Mouse (Mus musculus) liver, embryonic 13.5 days (tissue): Measurements from ENCODE around the gene Hbb-bt. TPM values are rescaled to one million over a fixed set of nuclear protein-coding genes. Genes with fewer than 3 reads are reported as not detected.
A peak's percentile ranks its signal among the peaks of the same experiment; 100 is the strongest.
"Not testable (repeated sequence)": the region's sequence is repeated elsewhere in the genome, so short reads cannot be mapped to it uniquely, and the experiment has no call there.

Experiments
- ATAC-seq: fragments of 200-750 bp; cut with Nextera tagmentation; 2 replicates; pipeline ENCODE4 v1.8.0; 2017; ENCODE audit warnings: low read depth, mild to moderate bottlenecking, moderate number of reproducible peaks, moderate library complexity
- DNase-seq: peaks from one replicate; pipeline ENCODE4 v3.0.0; 2022
- H3K27ac ChIP-seq: fragments of 300-500 bp; sonication (generic); 2 replicates; pipeline ENCODE4 v1.5.1; 2015; ENCODE audit warnings: moderate library complexity, mild to moderate bottlenecking, inconsistent platforms
- H3K27me3 ChIP-seq: fragments of 300-500 bp; sonication (generic); 2 replicates; pipeline ENCODE4 v1.6.1; 2015; ENCODE audit warnings: mild to moderate bottlenecking, inconsistent platforms
- H3K36me3 ChIP-seq: fragments of 300-500 bp; sonication (generic); 2 replicates; pipeline ENCODE4 v1.6.1; 2015; ENCODE audit warnings: mild to moderate bottlenecking, inconsistent platforms
- H3K4me1 ChIP-seq: fragments of 300-500 bp; sonication (generic); replicated peaks from 2 replicates; pipeline ENCODE4 v1.6.1; 2015; ENCODE audit warnings: inconsistent platforms
- H3K4me2 ChIP-seq: fragments of 300-500 bp; sonication (generic); 2 replicates; pipeline ENCODE4 v1.6.1; 2015; ENCODE audit warnings: inconsistent platforms, mild to moderate bottlenecking, moderate library complexity
- H3K4me3 ChIP-seq: fragments of 300-500 bp; sonication (generic); replicated peaks from 2 replicates; pipeline ENCODE4 v1.5.1; 2015; ENCODE audit warnings: mild to moderate bottlenecking, inconsistent platforms
- H3K9ac ChIP-seq: fragments of 300-500 bp; sonication (generic); 2 replicates; pipeline ENCODE4 v1.6.1; 2015; ENCODE audit warnings: mild to moderate bottlenecking, inconsistent platforms
- H3K9me3 ChIP-seq: fragments of 300-500 bp; sonication (generic); replicated peaks from 2 replicates; pipeline ENCODE4 v1.6.1; 2016; ENCODE audit warnings: inconsistent platforms
- WGBS: fragments of 180-500 bp; shearing (Covaris S2); methylation state at CpG from one replicate; pipeline ENCODE4 v1.1.7; 2015; ENCODE audit not compliant: insufficient replicate concordance; 5-methylcytosine and 5-hydroxymethylcytosine counted together
- polyA plus RNA-seq: library from polyadenylated mRNA; unstranded; fragments of >200 nt; fragmentation: Nextera tagmentation; extraction: Ambion mirVana; gene quantifications from 2 replicates; pipeline ENCODE4 v1.2.1, GENCODE M21; 2015

The Hbb-bt gene
- 49,070 and 53,102 TPM in 2 replicates for polyA plus RNA-seq

- Histone ChIP-seq H3K4me1 (peaks cover 26% of the 10 kb centered on the region), H3K4me2 (peak within 1 kb of the TSS; percentile 69), H3K36me3 (no peaks in the 10 kb centered on the region), H3K27ac (peak within 1 kb of the TSS; percentile 97), H3K27me3 (no peaks in the 10 kb centered on the region), H3K9ac (peak within 1 kb of the TSS; percentile 77), H3K9me3 (no peaks in the 10 kb centered on the region), H3K4me3 (peak within 1 kb of the TSS; percentile 60)
- ATAC-seq, result peak; percentile 83
- WGBS, result 42% methylated on average over 3 of the region's 3 CpGs
- no peak for DNase-seq
Observed at GRCm38 (mm10) chr7:103813766-103814165, at the start of gene Hbb-bt. Hbb-bt (minus strand) TSS chr7:103813996.

GRCm38 (mm10) chr7:103861531-103861930, 47.7 kb upstream of the Hbb-bt start:
- Histone ChIP-seq H3K4me1 (peaks cover 72% of the 10 kb centered on the region), H3K9ac (peak overlapping the region; percentile 75)

DNA sequence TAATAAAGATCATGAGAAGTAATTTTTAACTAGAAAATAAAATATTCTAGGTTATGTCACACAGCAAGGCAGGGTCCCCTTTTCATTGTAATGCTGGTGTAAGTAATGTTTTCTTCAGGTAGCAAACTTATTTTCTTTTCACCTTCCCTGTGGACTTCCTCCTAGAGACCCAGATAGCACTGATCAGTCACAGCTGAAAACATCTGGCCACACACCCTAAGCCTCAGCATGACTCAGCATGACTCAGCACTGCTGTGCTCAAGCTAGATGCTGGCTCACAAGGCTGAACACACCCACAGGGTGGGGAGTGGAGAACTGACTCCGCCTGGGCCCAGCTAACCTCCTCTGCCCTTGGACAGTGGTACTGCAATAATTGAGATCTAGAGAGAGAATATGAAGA, 47.1 kb upstream of the Hbb-bt start:
- Histone ChIP-seq H3K4me2 (0 out of 2 replicates have a peak overlapping the region, but pooled peaks have one; percentile 38), H3K36me3 (no peaks in the 10 kb centered on the region), H3K27me3 (no peaks in the 10 kb centered on the region), H3K4me3 (no peak overlapping the region), H3K4me1 (peaks cover 66% of the 10 kb centered on the region), H3K9me3 (no peaks in the 10 kb centered on the region), H3K9ac (peak overlapping the region; percentile 75), H3K27ac (peak overlapping the region; percentile 98)
- WGBS, result 6% methylated on average over 1 of the region's 1 CpGs
- ATAC-seq (peak; percentile 82), DNase-seq (peak; percentile 95)

More at GRCm38 (mm10) chr7:103861531-103861930, 47.7 kb upstream of the Hbb-bt start:
- no peaks in the 10 kb centered on the region for H3K9me3 ChIP-seq
- no peaks in the 10 kb centered on the region for H3K36me3 ChIP-seq
- no peak for ATAC-seq
- H3K27ac ChIP-seq, result peak overlapping the region; percentile 98
- 41% methylated on average over 3 of the region's 3 CpGs for WGBS
- no peak for DNase-seq
- H3K27me3 ChIP-seq, result no peaks in the 10 kb centered on the region
- no peak overlapping the region for H3K4me3 ChIP-seq
- H3K4me2 ChIP-seq, result peak overlapping the region; percentile 38; the same call in 1 of the 2 replicates

GRCm38 (mm10) chr7:103859076-103859475, 45.3 kb upstream of the Hbb-bt start:
- H3K27ac ChIP-seq, result peak overlapping the region; percentile 98
- H3K4me2 ChIP-seq, result peak overlapping the region; percentile 46
- ATAC-seq, result peak; percentile 92
- peak; percentile 74 for DNase-seq
- H3K9ac ChIP-seq, result peak overlapping the region; percentile 72
- 10% methylated on average over 2 of the region's 2 CpGs for WGBS
- H3K9me3 ChIP-seq, result no peaks in the 10 kb centered on the region
- peak overlapping the region; percentile 24; the same call in 1 of the 2 replicates for H3K4me3 ChIP-seq
- H3K4me1 ChIP-seq, result peaks cover 67% of the 10 kb centered on the region
- H3K36me3 ChIP-seq, result no peaks in the 10 kb centered on the region
- H3K27me3 ChIP-seq, result no peaks in the 10 kb centered on the region

GRCm38 (mm10) chr7:103854669-103855068, 40.9 kb upstream of the Hbb-bt start:
- no peak overlapping the region for H3K4me2 ChIP-seq
- peak overlapping the region; percentile 78 for H3K27ac ChIP-seq
- no peaks in the 10 kb centered on the region for H3K36me3 ChIP-seq
- ATAC-seq (peak; percentile 31), DNase-seq (no peak)
- no peaks in the 10 kb centered on the region for H3K27me3 ChIP-seq
- no peak overlapping the region for H3K4me3 ChIP-seq
- peak overlapping the region; percentile 49 for H3K9ac ChIP-seq
- no peaks in the 10 kb centered on the region for H3K9me3 ChIP-seq
- peaks cover 60% of the 10 kb centered on the region for H3K4me1 ChIP-seq
- WGBS, result 41% methylated on average over 1 of the region's 1 CpGs

- no peaks in the 10 kb centered on the region for H3K36me3 ChIP-seq
- H3K27me3 ChIP-seq, result no peaks in the 10 kb centered on the region
- 46% methylated on average over 2 of the region's 2 CpGs for WGBS
- peaks cover 64% of the 10 kb centered on the region for H3K4me1 ChIP-seq
- no peak within 1 kb of the TSS for H3K4me2 ChIP-seq
- H3K9ac ChIP-seq, result peak within 1 kb of the TSS; percentile 23; the same call in 1 of the 2 replicates
- ATAC-seq (peak; percentile 13; the same call in 1 of the 2 replicates), DNase-seq (peak; percentile 39)
- peak within 1 kb of the TSS; percentile 78 for H3K27ac ChIP-seq
- H3K4me3 ChIP-seq, result no peak within 1 kb of the TSS
- H3K9me3 ChIP-seq, result no peaks in the 10 kb centered on the region
Observed at GRCm38 (mm10) chr7:103853090-103853489, 39.3 kb upstream of the Hbb-bt start, which contains the start of gene Hbb-y. Hbb-y (minus strand) TSS chr7:103853216.

- H3K27ac ChIP-seq, result peak overlapping the region; percentile 84
- peak overlapping the region; percentile 27 for H3K4me2 ChIP-seq
Observed at GRCm38 (mm10) chr7:103844525-103845325, 30.9 kb upstream of the Hbb-bt start.

DNA sequence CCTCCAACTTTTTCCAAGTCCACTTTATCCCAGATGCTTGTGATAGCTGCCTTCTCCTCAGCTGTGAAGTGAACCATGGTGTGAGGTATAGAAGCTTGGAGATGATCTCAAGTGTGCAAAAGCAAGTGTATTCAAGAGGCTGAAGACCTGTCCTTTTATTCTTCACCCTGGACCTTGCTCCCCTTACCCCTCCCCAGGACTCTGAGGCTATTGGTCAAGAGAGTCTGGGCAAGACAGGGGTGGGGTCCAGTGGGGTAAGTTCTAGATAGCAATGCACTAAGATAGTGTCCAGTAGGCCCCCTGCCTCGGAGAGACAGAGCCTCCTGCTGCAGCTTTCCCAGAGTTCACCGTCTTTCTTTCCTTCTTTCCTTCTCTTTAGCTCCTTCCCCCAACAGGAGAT, 29.2 kb upstream of the Hbb-bt start, which contains the start of gene Hbb-bh1:
TSS of gene Hbb-bh1 (minus strand) at position 131 of the 400 bp plus-strand sequence.
- Histone ChIP-seq H3K4me3 (no peak within 1 kb of the TSS), H3K4me2 (peak within 1 kb of the TSS; percentile 6; the same call in 1 of the 2 replicates), H3K27ac (peak within 1 kb of the TSS; percentile 76), H3K9me3 (no peaks in the 10 kb centered on the region), H3K27me3 (no peaks in the 10 kb centered on the region), H3K36me3 (no peaks in the 10 kb centered on the region), H3K9ac (peak within 1 kb of the TSS; percentile 59), H3K4me1 (peaks cover 52% of the 10 kb centered on the region)
- 55% methylated on average over 2 of the region's 2 CpGs for WGBS
- DNase-seq (no peak), ATAC-seq (no peak)

More at GRCm38 (mm10) chr7:103844525-103845325, 30.9 kb upstream of the Hbb-bt start:
- Histone ChIP-seq H3K9ac (peak overlapping the region; percentile 45), H3K9me3 (no peaks in the 10 kb centered on the region), H3K4me1 (peaks cover 67% of the 10 kb centered on the region), H3K27me3 (no peaks in the 10 kb centered on the region), H3K36me3 (no peaks in the 10 kb centered on the region), H3K4me3 (no peak overlapping the region)
- peak; percentile 84 for ATAC-seq
- DNase-seq, result peak; percentile 52
- WGBS, result 29% methylated on average over 2 of the region's 2 CpGs

DNA sequence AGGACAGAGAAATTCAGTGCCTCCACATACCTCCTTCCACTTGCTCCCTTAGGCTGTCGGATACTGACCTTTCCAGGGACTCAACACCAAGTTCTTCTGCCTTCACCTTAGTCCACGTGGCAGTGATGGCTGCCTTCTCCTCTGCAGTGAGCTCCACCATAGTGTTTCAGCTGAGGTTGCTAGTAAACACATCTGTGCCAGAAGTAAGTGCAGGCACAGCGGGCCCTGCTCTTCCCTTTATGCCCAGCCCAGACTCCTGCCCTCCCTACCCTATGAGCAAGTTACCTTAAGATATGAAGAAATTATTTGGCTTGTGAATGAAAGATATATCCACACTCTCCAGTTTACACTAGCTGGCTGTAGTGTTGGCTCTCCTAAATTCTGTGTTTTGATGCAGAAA, 26.5 kb upstream of the Hbb-bt start, which contains the start of gene Hbb-bh2:
TSS of gene Hbb-bh2 (minus strand) at position 253 of the 400 bp plus-strand sequence.
- H3K27me3 ChIP-seq, result no peaks in the 10 kb centered on the region
- peak; percentile 21; the same call in 1 of the 2 replicates for ATAC-seq
- H3K27ac ChIP-seq, result peak within 1 kb of the TSS; percentile 79
- WGBS, result 69% methylated on average over 3 of the region's 3 CpGs
- H3K4me1 ChIP-seq, result peaks cover 49% of the 10 kb centered on the region
- no peak for DNase-seq
- no peaks in the 10 kb centered on the region for H3K36me3 ChIP-seq
- H3K9me3 ChIP-seq, result no peaks in the 10 kb centered on the region
- H3K4me2 ChIP-seq, result no peak within 1 kb of the TSS
- peak within 1 kb of the TSS; percentile 49 for H3K9ac ChIP-seq
- no peak within 1 kb of the TSS for H3K4me3 ChIP-seq

GRCm38 (mm10) chr7:103827808-103828207, 14.0 kb upstream of the Hbb-bt start, which contains the start of gene Hbb-bs:
Hbb-bs (minus strand) TSS chr7:103828096.
- Histone ChIP-seq H3K36me3 (no peaks in the 10 kb centered on the region), H3K27me3 (no peaks in the 10 kb centered on the region), H3K4me1 (peaks cover 37% of the 10 kb centered on the region), H3K9ac (peak within 1 kb of the TSS; percentile 74), H3K4me2 (peak within 1 kb of the TSS; percentile 47), H3K4me3 (peak within 1 kb of the TSS; percentile 55), H3K9me3 (no peaks in the 10 kb centered on the region), H3K27ac (peak within 1 kb of the TSS; percentile 97)
- ATAC-seq (peak; percentile 87), DNase-seq (no peak)
- WGBS, result 38% methylated on average over 4 of the region's 4 CpGs

- H3K27me3 ChIP-seq, DNase-seq, H3K9ac ChIP-seq, H3K4me3 ChIP-seq, H3K27ac ChIP-seq, H3K4me2 ChIP-seq, ATAC-seq, H3K9me3 ChIP-seq, H3K36me3 ChIP-seq: not testable (repeated sequence)
- H3K4me1 ChIP-seq, result peaks cover 41% of the 10 kb centered on the region
- no CpG with 5 or more reads among the region's 2 CpGs for WGBS
Observed at GRCm38 (mm10) chr7:103827139-103827538, 13.3 kb upstream of the Hbb-bt start.
